Mouse (Mus musculus) left cerebral cortex, adult 9 months (tissue): ENCODE data around the gene Asic4.

ENCODE experiments used
- DNase-seq, 2 experiments: peaks; one replicate each; pipeline ENCODE4 v3.0.0; 2022; ENCODE audit warnings: low spot score in 2 of 2

Asic4 gene

GRCm38 (mm10) chr1:75443247-75444024, 6.8 kb upstream of the Asic4 start:
- no peak for DNase-seq

- no peak for DNase-seq
Observed at GRCm38 (mm10) chr1:75444208-75444607, 6.0 kb upstream of the Asic4 start.

GRCm38 (mm10) chr1:75445141-75445701, 5.0 kb upstream of the Asic4 start:
- DNase-seq, result peak in 1 of 2 experiments; percentile 59

- peak in 1 of 2 experiments; percentile 78 for DNase-seq
Observed at GRCm38 (mm10) chr1:75445751-75446611, 4.3 kb upstream of the Asic4 start.

GRCm38 (mm10) chr1:75446656-75447055, 3.6 kb upstream of the Asic4 start:
- no peak for DNase-seq

GRCm38 (mm10) chr1:75447265-75448051, 2.8 kb upstream of the Asic4 start:
- no peak for DNase-seq

GRCm38 (mm10) chr1:75448052-75448431, 2.2 kb upstream of the Asic4 start:
- DNase-seq, result no peak

GRCm38 (mm10) chr1:75448937-75449336, 1.3 kb upstream of the Asic4 start:
- DNase-seq, result no peak

GRCm38 (mm10) chr1:75449377-75450135, 680 bp upstream of the Asic4 start:
- DNase-seq, result no peak

GRCm38 (mm10) chr1:75451900-75452299, 1.7 kb downstream of the Asic4 start:
- no peak for DNase-seq

GRCm38 (mm10) chr1:75455433-75455832, 5.2 kb downstream of the Asic4 start:
- DNase-seq, result no peak

GRCm38 (mm10) chr1:75455948-75456347, 5.7 kb downstream of the Asic4 start:
- DNase-seq, result no peak

- no peak for DNase-seq
Observed at GRCm38 (mm10) chr1:75456746-75457564, 6.7 kb downstream of the Asic4 start.

- no peak for DNase-seq
Observed at GRCm38 (mm10) chr1:75457710-75458024, 7.4 kb downstream of the Asic4 start.

GRCm38 (mm10) chr1:75458025-75458788, 8.0 kb downstream of the Asic4 start:
- DNase-seq, result no peak

GRCm38 (mm10) chr1:75458789-75459684, 8.8 kb downstream of the Asic4 start:
- DNase-seq, result peak in 1 of 2 experiments; percentile 79

GRCm38 (mm10) chr1:75460297-75460696, 10.1 kb downstream of the Asic4 start:
- no peak for DNase-seq

GRCm38 (mm10) chr1:75462636-75463035, 12.4 kb downstream of the Asic4 start:
- DNase-seq, result no peak
